Mouse (Mus musculus) hindlimb bud, embryonic 11.5 days (tissue): Measurements from ENCODE around the gene Frmd4b.

Experiments
- DNase-seq: peaks from one replicate; pipeline ENCODE4 v3.0.0-alpha.2; 2012; ENCODE audit warnings: low read depth, low spot score; ENCODE audit errors: extremely low spot score

The Frmd4b gene

DNA sequence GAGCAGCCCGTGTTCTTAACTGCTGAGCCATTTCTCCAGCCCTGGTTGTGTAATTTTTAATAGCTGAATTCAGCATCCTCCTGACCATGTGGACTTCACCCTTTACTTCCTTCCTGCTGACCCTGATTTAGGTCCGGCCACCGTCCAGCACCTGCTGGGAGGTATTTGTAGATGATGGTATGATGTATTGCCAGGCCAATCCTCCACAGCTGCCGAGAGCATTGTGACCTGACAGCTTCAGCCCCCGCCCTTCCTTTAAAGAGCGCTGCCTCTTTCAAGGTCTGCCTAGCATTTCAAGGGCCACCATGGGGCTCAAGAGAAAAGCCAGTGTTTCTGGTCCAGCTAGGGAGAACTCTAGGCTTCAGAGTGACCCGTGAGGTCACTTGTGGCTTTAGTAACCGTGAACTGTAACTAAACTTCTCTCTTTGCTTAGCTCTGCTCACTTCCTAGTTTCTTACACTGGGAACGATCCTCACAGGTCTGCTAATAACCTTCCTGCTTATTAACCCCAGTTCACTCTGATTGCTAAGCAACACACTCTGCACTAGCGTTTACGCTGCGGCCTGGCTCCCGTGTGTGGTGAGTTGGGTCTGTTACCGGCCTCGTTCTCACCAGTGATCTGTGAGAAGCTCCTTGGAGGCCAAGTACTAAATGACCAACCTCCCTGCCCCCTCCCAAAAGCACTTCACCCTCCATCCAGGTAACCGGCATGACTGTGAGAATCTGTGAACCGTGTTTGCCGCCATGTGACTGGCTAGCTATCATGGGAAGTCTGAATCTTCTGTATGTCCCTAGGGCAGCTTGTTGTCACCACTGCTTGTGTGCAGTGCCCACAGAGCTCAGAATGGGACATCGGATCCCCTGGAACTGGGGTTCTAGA, 138.1 kb downstream of the Frmd4b start:
- DNase-seq, result no peak

DNA sequence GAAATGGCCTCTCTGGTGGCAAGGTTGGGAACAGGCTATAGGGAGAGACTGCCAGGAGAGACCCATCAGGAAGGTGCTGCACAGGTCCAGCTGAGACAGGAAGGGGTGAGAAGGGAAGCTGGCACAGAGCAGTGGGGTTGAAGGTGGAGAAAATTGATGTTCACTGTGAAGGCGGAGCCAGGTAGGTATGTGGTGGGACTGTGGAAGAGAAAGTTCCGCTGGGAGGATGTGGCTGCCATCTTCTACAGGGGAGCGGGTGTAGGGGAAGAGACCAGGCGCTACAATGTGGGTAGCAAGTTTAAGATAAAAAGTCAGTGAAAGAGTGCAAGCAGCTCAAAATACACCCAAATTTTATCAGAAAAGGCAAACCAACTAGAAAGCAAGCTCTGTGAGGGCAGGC, 143.7 kb downstream of the Frmd4b start:
- DNase-seq, result no peak

DNA sequence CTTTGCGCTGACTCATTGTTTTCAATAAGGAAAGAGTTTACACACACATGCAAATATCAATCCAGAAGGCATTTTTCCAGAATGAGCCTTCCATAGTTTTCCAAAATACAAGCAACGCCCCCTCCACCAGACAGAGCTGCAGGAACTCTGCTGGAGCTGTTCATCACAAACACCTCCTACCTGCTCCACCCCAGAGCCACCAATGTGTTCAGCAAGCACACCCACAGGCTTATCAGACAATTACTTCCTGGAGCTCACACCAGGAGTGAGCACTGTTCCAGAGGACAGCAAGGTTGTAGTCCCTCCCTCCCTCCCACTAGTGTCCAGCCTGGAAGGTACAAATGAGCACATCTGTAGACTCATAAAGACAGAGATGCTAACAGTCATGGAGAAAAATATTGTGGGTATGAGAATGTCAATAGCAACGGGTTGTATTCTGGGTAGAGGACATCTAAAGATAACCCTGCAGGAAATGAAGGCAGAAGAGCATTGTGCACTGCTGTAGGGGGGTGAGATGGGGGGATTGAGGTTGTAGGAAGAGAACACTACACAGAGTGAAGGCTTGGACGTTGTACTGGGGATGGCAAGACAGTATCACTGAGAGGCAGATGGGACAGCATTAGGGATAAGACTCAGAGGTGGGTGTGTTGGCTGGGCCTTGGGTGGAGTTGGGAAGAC, 144.3 kb downstream of the Frmd4b start:
- no peak for DNase-seq

DNA sequence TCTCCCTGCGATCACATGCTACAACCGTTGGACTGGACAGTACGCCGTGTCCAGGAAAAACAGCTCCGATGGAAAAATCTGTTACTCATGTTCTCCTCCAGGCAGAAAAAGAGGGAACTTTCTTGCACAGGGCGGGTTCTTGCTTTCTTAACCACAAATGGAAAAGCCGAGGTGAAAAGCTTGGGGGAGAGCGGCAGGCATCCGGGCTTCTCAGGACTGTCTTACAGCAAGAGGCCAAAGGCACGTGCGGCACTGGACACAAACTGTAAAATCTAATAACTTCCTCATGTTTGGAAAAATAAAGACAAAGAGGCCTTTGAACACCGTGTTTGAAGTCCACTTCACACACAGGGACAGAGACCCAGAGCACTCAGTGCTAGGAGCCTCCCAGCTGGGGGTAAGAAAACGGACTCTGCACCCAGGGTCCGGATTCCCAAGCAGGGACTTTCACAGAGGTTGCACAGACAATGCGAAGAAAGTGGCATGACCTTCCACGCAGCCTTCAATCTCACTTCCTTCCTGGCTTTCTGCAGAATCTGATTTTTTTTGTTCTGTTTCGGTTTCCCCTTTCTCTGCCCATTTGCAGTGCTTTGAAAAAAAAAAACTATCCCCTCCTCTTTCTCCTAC, 153.3 kb downstream of the Frmd4b start:
- no peak for DNase-seq

DNA sequence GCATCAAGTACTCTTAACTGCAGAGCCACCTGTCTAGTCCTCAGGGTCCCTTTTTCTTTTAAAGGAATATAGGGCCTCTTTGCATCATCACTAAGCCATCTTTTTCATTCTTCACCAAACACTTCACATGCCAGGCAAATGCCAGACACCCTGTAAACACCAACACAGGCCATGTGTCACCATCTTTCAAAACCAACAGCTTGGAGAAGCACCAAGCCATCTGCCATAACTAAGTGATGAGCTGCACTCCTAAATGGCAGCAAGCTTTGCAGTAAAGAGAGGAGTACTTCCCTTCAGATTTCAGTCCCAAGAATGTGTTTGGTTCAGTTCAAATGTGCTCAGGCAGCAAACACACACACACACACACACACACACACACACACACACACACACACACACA, 154.9 kb downstream of the Frmd4b start:
- DNase-seq, result no peak

DNA sequence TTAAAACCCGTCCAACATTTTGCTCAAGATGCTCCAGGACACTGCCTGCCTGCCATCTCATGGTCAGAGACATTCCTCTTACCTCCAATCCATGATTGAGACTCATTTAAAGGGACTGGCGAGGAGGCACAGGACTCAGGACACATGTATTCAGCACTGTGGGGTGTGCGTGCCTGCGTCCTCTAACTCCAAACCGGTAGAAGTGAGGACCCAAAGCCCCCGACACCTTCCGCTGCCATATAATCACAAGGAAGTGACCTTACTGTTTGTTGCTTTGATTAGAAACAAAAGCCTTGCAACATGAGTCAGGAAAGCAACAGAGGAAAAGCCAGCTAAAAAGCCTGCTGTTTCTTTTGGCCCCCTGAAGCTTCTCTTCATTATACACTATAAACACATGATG, 158.2 kb downstream of the Frmd4b start:
- DNase-seq, result no peak

DNA sequence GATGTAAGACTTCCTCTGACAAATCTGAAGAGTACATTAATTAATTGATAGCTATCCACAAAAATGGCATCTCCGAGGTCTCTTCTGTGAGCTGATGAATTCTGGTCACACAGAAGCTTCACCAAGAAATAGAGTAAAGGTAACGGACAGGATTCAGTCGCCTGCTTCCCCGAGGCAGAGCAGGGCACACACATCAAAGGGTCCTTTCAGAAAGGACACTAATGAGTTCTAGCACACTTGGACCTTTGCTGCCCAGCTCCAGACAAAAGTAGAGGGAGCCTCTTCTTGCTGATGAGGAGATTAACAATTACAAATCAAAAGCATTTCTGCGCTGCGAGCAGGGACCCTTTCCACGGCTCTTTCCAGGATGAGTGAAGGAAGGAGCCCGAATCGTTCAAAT, 159.0 kb downstream of the Frmd4b start:
- no peak for DNase-seq

DNA sequence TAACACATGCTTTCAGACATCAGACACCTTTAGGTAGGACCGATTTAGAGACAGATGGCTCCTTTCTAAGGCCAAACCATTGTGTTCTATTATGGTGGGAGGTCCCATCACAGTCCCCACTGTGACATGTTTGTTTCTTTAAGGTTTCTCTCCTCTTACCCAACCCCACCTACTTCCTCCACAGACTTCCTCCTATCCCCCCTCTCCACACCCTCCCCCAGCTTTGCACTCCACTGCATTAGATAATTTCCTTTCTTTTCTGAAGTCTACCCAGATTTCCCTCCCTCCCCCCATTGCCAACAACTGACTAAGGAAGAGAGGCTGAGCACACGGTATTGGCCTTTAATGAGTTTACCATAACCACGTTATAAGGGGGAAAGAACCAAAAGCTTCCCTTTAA, 159.4 kb downstream of the Frmd4b start:
- no peak for DNase-seq

DNA sequence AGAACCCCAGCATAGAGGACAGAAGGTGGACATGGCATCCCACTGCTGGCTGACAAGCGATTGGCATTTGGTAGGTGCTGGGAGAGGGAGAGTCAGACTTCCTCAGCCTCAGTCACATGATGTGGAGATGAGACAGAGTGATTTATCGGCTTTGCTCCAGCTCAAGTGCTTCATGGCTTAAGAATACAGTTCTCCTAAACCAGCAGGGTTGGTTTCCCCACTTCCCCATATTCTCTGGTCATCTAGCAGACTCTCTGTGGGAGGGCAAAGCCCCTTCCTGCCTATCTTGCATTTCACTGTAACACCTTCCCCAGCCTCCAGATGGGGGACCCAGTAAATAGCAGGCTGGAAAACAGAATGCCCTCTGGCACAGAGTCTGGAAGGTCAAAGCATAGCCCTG, 160.1 kb downstream of the Frmd4b start:
- DNase-seq, result no peak

DNA sequence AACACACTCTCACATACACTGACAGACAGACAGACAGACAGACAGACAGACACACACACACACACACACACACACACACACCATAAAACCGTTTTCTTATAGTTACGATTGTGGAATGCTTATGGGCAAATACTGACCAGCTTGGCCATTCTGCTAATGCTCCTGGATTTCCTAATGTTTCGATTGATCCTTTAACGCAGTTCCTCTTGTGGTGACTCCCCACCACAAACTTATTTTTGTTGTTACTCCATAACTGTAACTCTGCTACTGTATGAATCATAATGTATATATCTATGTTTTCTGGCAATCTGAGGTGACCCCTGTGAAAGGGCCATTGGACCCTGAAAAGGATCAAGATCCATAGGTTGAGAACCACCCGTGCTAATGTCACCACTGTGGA, 165.1 kb downstream of the Frmd4b start:
- no peak for DNase-seq

DNA sequence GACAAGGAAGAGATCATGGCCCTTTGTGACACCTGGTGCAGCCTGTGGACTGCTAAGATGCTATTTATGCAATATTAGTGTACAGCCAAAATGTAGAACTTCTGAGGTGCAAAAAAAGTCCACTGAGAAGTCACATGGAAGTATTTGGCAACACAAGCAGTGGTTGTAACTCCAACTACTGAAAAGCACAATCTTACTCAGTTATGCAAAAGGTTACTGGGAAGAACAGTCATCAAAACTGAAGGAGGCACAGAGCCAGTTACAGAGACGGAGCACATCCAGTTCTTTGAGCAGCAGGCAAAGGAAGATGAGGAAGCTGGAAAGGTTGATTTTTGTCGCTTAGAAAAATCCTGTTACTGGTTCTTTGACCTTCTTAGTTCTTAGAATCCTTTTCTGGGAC, 167.5 kb downstream of the Frmd4b start:
- DNase-seq, result no peak

DNA sequence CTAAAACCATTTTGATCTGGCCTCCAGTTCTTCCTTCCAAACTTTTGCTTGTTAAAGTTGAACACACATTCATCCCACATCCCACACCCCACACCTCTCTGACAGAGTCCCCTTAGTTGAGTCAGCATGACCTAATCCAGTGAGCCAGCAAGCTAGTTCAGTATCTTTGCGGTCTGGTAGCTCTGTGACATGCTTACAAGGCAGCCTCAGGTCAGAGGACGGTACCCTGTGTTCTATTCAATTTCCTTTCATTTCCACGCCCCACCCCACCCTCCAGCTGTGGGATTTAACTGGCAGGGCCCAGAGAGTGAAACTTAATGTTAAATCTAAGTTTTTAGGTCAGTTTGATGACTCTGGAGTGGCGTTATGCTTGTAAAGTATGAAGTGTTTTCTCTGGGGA, 170.3 kb downstream of the Frmd4b start:
- DNase-seq, result no peak

DNA sequence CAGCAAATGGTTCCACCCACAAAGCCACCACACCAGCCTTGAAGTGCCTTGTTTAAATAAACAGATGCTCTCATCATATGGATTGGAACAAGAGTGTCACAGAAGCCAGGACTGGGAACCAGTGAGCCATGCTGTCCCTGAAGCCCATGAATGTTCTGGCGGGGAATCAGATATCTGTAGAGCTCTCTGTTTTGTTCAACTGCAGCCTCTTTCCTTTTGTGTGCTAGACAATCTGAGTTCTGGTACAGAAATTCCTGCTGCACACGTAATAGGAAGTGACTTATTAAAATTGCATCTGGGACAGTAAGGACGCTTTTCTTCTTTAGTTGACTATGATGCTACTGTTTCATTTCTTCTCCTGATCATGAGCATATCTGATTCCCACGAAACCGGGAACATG, 173.2 kb downstream of the Frmd4b start:
- DNase-seq, result no peak

DNA sequence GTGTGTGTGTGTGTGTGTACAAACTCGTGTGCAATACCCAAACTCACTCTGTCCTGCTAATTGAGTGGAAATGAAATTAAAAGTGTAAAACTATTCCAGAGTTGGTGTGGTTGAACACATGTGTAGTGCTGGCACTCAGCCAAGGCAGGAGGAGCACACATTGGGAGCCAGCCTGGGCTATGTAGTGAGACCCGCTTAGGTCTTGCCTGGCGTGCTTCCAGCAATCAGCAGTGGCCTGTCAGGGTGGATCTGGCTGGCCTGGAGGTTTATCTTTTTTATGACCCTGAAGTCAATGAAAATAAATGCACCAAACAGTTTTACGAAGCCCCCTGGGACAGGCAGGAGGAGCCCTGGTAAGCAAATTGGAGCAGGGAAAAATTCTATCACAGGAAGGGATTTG, 173.8 kb downstream of the Frmd4b start:
- no peak for DNase-seq

DNA sequence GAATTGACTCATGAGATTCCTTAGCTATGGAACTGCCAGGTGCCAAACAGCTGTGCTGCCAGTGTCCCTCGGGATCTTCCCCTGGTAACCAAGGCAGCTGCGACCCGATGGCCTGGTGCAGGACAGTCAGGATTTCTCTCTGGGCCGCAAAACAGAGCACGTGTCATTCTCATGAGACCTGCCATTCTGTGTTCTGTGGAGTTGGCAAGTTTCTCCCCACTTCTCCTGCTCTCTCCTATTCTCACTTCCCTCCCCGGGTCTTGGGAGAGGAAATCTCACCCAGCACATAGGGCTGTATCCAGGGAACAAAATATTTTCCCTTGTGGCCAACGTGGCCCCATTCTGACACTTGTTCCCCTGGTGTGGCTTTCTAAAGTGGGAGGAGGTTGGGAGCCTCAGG, 176.0 kb downstream of the Frmd4b start:
- no peak for DNase-seq

DNA sequence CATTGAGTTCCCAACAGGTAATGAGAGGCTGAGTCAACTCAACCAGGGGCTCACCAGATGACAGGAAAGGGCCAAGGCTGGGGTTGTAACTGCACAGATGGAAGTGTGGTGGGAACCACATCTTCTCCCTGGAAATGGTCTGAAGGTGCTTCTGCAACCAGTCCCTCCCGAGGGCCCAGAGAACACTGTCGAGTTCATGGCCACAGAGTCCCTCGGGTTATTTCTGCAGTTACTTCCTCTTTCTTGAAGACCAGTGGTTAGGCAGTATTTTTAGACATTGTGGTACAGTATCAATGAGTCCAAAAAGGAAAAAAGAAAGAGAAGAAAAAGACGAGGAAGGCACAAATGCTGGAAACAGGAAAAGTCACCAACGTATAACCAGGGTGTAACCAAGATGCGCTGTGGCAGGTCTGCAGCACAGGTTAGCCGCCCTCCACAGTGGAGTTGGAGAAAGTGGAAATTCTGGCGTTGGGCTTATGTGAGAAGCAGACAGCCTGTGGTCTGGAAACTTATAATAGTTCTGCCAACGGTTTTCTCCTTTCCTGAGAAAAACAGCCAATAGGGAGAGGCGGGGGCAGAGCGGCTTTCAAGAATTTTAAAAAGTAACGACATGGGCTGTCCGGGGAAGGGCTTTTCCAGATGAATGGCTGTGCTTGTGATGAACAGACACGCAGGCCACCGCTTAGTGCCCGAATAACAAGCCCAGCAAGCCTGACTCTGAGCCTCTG, 178.3 kb downstream of the Frmd4b start:
- DNase-seq, result no peak

DNA sequence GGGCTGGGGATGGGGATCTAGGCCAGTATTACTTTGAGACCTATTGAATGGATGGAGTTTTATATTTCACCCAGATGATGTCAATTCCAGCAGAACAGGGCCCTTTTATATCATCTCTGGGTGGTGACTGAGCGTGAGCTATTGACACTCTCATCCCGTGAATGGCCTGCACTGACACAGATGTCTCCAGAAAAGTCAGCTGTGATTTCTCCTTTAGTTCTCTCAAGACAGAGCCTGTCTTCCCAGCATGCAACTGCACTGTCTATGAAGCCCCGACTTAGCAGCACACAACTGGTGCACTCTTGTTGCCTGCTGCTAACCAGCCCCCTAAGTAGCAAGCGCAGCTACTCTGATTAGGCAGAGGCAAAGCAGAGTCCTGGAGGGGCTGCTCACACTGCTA, 182.6 kb downstream of the Frmd4b start:
- no peak for DNase-seq

DNA sequence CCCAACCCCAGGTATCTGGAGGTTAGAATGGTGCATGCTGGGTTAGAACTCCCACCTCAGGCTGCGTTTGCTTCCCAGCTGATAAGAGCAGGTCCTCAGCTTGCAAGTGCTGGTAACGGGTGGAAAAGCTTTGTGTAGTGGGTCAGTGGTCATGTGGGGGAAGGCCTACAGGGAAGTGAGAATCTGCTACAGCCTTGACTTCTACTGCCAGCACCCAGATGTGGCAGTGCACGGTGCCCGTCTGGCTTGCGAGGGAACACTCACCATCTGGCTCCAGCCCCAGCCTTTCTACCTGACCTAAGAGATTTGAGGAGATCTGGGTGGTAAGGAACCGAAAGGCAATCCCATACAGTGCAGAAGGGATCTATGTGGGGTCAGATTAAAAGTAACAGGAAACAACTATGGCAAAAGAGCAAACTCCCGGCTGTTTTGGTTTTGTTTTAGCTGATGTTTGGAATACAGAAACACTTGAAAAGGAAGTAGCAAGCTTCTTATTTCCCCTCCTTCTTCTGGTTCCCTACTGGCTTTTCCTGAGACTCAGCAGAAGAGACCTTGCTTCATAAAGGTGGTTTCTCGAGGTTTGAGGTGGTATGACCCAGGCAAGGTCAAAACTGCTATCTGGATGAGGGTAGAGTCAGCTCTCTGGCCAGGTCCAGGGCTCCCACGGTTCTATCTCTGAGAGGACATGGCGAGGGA, 185.9 kb downstream of the Frmd4b start:
- no peak for DNase-seq

DNA sequence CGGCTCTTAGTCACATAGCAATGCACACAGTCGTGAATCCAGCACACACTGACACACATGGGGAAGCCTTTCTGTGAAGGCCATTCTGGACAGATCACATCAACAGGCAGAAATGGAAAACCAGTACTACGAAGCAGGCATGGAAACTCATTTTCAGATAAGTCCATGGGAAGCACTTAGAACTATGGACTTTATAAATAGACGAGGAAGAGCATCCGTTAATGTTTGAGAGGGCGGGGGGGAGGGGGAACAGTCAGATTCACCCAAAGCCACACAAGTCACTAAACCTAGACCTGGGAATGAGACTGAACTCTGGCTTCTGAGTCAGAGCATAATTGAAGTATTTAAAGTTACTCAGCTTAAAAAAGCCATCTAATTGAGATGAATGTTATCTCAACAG, 186.8 kb downstream of the Frmd4b start:
- DNase-seq, result no peak

DNA sequence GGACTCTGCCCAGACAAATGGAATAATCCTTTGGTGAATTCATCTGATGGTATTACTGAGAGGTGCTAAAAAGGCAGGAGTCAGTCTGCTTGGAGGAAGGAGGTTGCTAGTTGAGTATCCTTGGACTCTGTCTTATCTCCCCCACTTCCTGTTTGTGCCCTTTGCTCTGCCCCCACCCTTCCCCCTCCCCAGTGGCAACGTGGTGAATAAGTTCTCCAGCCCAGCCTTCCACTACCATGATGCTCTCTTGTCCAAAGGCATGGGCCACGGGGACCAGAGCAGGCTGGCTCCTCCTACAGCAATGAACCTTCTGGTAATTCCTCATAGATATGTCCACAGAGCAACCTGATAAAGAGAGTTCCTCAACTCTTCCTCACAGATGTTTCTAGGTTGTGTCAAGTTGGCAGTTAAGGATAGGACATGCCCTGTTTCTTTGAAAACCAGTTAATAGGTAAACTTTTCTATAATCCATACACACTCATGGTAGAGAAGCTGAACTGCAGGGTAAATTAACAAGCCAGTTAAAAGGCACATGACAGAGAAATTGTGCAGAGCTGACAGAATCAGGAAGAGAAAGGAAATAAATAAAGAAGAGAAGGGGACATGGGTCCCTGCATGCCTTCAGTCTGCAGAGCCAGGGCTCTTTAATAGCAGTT, 187.5 kb downstream of the Frmd4b start:
- DNase-seq, result no peak
